Mouse (Mus musculus): ENCODE results near the gene Serinc5.

DNA sequence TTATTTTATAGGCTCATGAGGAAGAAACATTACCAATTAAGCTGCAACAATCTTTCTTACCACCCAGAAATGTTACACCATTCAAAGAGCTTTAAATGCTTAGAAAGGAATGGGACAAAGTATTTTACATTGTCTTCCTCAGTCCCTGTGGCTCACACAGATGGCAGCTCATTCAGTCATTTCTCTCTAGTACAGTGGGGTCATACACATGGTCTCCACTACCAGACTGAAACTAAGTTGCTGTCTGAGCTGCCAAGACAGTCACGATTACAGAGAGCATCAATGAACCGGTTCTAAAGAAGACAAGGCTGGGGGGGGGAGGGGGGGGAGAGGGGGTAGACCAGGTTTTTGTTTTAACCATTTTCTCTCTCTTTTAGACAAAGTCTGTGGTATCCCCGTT is 19.7 kb upstream of the Serinc5 start:
- no peak for TF ChIP-seq POLR2A (IDR thresholded peaks at IDR 0.05; ENCODE audit: low read depth, low read length)
- TF ChIP-seq CTCF (conservative IDR thresholded peaks at IDR 0.05; ENCODE audit: insufficient read depth, insufficient read length, low read depth, low read length), result no peak
